Mouse (Mus musculus) embryo, embryonic 10.5 days (tissue): ENCODE data around the gene Dnaic2.

Experiments used
- DNase-seq: peaks from one replicate; pipeline ENCODE4 v3.0.0-alpha.2; 2015; ENCODE audit warnings: low spot score

Dnaic2 gene

GRCm38 (mm10) chr11:114702311-114702995, 24.8 kb upstream of the Dnaic2 start:
- no peak for DNase-seq

GRCm38 (mm10) chr11:114702996-114703361, 24.2 kb upstream of the Dnaic2 start:
- no peak for DNase-seq

GRCm38 (mm10) chr11:114704071-114704913, 22.9 kb upstream of the Dnaic2 start:
- no peak for DNase-seq

- no peak for DNase-seq
Measured at GRCm38 (mm10) chr11:114706358-114706757, 20.9 kb upstream of the Dnaic2 start.

- no peak for DNase-seq
Measured at GRCm38 (mm10) chr11:114711393-114711792, 15.8 kb upstream of the Dnaic2 start.

- DNase-seq, result no peak
Measured at GRCm38 (mm10) chr11:114711861-114712260, 15.3 kb upstream of the Dnaic2 start.

- DNase-seq, result no peak
Measured at GRCm38 (mm10) chr11:114714526-114714925, 12.7 kb upstream of the Dnaic2 start.

- no peak for DNase-seq
Measured at GRCm38 (mm10) chr11:114715531-114715930, 11.7 kb upstream of the Dnaic2 start.

GRCm38 (mm10) chr11:114720535-114720934, 6.7 kb upstream of the Dnaic2 start:
- no peak for DNase-seq

GRCm38 (mm10) chr11:114722438-114722837, 4.8 kb upstream of the Dnaic2 start:
- no peak for DNase-seq

- DNase-seq, result no peak
Measured at GRCm38 (mm10) chr11:114723030-114723429, 4.2 kb upstream of the Dnaic2 start.

GRCm38 (mm10) chr11:114724787-114725590, 2.2 kb upstream of the Dnaic2 start:
- DNase-seq, result peak; percentile 24

GRCm38 (mm10) chr11:114727826-114728186, 598 bp downstream of the Dnaic2 start:
- DNase-seq, result no peak

GRCm38 (mm10) chr11:114728333-114728732, 1.1 kb downstream of the Dnaic2 start:
- DNase-seq, result peak; percentile 21

- peak; percentile 29 for DNase-seq
Measured at GRCm38 (mm10) chr11:114729832-114730363, 2.7 kb downstream of the Dnaic2 start.

GRCm38 (mm10) chr11:114731711-114732110, 4.5 kb downstream of the Dnaic2 start:
- peak; percentile 35 for DNase-seq

GRCm38 (mm10) chr11:114732890-114733289, 5.7 kb downstream of the Dnaic2 start:
- no peak for DNase-seq

GRCm38 (mm10) chr11:114736111-114736510, 8.9 kb downstream of the Dnaic2 start:
- DNase-seq, result no peak

- peak; percentile 85 for DNase-seq
Measured at GRCm38 (mm10) chr11:114736913-114737624, 9.9 kb downstream of the Dnaic2 start.

GRCm38 (mm10) chr11:114740598-114740997, 13.4 kb downstream of the Dnaic2 start:
- peak; percentile 47 for DNase-seq

GRCm38 (mm10) chr11:114741451-114741850, 14.2 kb downstream of the Dnaic2 start:
- DNase-seq, result peak; percentile 71

- DNase-seq, result peak; percentile 96
Measured at GRCm38 (mm10) chr11:114745134-114745533, 17.9 kb downstream of the Dnaic2 start.
